8 mouse cellular contexts compared by ENCODE assay signal in the genomic region with DNA sequence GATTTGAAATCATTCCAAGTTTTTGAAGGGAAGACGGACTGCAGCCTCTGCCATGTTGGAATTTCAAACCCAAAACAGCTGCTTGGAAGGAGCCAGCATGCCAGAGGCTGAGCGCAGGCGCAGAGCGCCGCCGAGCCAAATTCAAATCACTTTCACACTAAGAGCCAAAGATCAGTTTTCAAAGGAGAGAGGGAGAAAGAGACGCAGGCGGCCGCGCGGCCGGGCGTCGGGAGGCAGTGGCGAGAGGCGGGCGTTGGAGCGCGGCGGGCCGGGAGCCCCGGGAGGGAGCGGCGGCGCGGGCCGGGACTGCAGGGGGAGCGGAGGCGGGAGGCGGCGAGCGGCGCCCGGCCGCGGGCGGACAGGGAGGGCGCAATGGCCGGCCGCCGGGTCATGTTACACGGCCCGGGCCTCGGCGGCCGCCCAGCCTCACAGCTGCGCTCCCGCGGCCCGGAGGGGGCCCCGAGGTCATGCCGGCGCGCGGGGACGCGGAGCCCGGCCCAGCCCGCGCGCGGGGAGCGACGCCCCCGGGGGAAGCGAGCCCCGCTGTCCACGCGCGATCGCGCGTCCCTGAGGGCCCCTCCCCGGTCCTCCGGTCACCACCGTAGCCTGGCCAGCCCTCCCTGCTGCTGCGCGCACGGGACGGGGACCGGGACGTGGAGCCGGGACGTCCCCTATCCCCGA. TPM values are rescaled to one million over a fixed set of nuclear protein-coding genes. Genes with fewer than 3 reads are reported as not detected.
A peak's percentile ranks its signal among the peaks of the same experiment; 100 is the strongest.
DNase-seq lines count a peak whose midpoint lies in the region; ATAC-seq and TF ChIP-seq lines count a peak whose summit lies in the region.

Gene Fign (minus strand): TSS at position 102 of the 681 bp plus-strand sequence.

- no peaks in the 10 kb centered on the region for H3K27me3 ChIP-seq in hindbrain, postnatal 0 days (ENCODE audit: insufficient read depth, low read length)

- peak within 1 kb of the TSS; percentile 93 for H3K4me2 ChIP-seq in hindbrain, postnatal 0 days (ENCODE audit: low read depth, low read length)

- H3K4me1 ChIP-seq in hindbrain, postnatal 0 days (ENCODE audit: insufficient read depth, low read length): no peaks in the 10 kb centered on the region

- peak within 1 kb of the TSS; percentile 82 for H3K4me3 ChIP-seq in hindbrain, postnatal 0 days (ENCODE audit: low read length)

- peak within 1 kb of the TSS; percentile 89 for H3K27ac ChIP-seq in hindbrain, postnatal 0 days

- no peak for TF ChIP-seq CTCF in hindbrain, postnatal 0 days (IDR thresholded peaks at IDR 0.05; ENCODE audit: low read depth)

- peak; percentile 88 for ATAC-seq in hindbrain, postnatal 0 days

- intact Hi-C loops in gastrocnemius, postnatal 14 days (cut with DNase I; ENCODE audit: low total_unique reads): no loop called here

- peak within 1 kb of the TSS; percentile 77 for H3K9ac ChIP-seq in hindbrain, postnatal 0 days (replicated peaks; ENCODE audit: low read length)

- no peaks in the 10 kb centered on the region for H3K9me3 ChIP-seq in hindbrain, postnatal 0 days (ENCODE audit: low read length)

- DNase-seq in adrenal gland, postnatal 10 days: peak; percentile 87
- peak; percentile 89 for DNase-seq in embryo, embryonic 10.5 days (ENCODE audit: low spot score)
- peak; percentile 73 for DNase-seq in gastrocnemius, postnatal 14 days
- DNase-seq in hindbrain, postnatal 0 days (ENCODE audit: low spot score): peak; percentile 87
- peak; percentile 36 to 69 for DNase-seq in left cerebral cortex, adult 9 months (ENCODE audit: low spot score in 2 of 2)
- DNase-seq in lung, postnatal 4 days: peak; percentile 82 to 90
- DNase-seq in right cerebral cortex, postnatal 36 days (ENCODE audit: low spot score in 2 of 2): peak; percentile 54 to 66
- no peak for DNase-seq in thymus, postnatal 10 days (ENCODE audit: low spot score in 2 of 2)

- no peaks in the 10 kb centered on the region for H3K36me3 ChIP-seq in hindbrain, postnatal 0 days (ENCODE audit: insufficient read depth, low read length)

- WGBS in hindbrain, postnatal 0 days: under 1% methylated on average over 61 of the region's 85 CpGs

RNA-seq across cellular contexts. Expression of gene Fign, which starts in this region (rescaled TPM):
- 1 to 10 TPM; 3.7 to 5.3 TPM for total RNA-seq in adrenal gland, postnatal 10 days (2021)
- total RNA-seq in gastrocnemius, postnatal 14 days (2021): 1 to 10 TPM in 1 of 2 experiments, under 1 TPM in 1; 0.95 to 2.6 TPM
- total RNA-seq in hindbrain, postnatal 0 days (2014; rRNA removed): 5.5 and 7.1 TPM in 2 replicates
- 8.0 and 11.0 TPM in 2 replicates for polyA plus RNA-seq in hindbrain, postnatal 0 days (2015; fragmentation: Nextera tagmentation; extraction: Ambion mirVana)

Comparison
In these comparisons a context has a peak if more than half of its experiments do, and no peak if none do; other contexts are left out.
1. DNase-seq: peak in adrenal gland, postnatal 10 days (single experiment), embryo, embryonic 10.5 days (single experiment), gastrocnemius, postnatal 14 days (single experiment), hindbrain, postnatal 0 days (single experiment), left cerebral cortex, adult 9 months (2 of 2), lung, postnatal 4 days (2 of 2) and right cerebral cortex, postnatal 36 days (2 of 2); none in thymus, postnatal 10 days (0 of 2).